Mouse (Mus musculus): ENCODE results near the gene Xdh. TPM values are rescaled to one million over a fixed set of nuclear protein-coding genes. Genes with fewer than 3 reads are reported as not detected.

The Xdh gene
- polyA plus RNA-seq, 1 experiment from 2014 or later, result 0.28 TPM

- Histone ChIP-seq H3K27ac (ENCODE audit: low read depth, low read length) (no peak overlapping the region), H3K4me1 (ENCODE audit: control insufficient read depth, insufficient read depth, low read depth, low read length) (no peaks in the 10 kb centered on the region)
- no peak for ATAC-seq
These were observed 21.3 kb upstream of the Xdh start for GRCm38 (mm10) chr17:73971291-73971690.

GRCm38 (mm10) chr17:73970361-73971027, 20.5 kb upstream of the Xdh start:
- 72% methylated on average over 3 of the region's 3 CpGs for WGBS
- Histone ChIP-seq H3K27me3 (replicated peaks; ENCODE audit: control insufficient read depth, insufficient read depth, low read length) (no peaks in the 10 kb centered on the region), H3K9me3 (ENCODE audit: control insufficient read depth, low read length) (no peaks in the 10 kb centered on the region), H3K4me3 (ENCODE audit: low read length) (no peak overlapping the region), H3K36me3 (ENCODE audit: control insufficient read depth, insufficient read depth, low read length) (no peaks in the 10 kb centered on the region), H3K27ac (ENCODE audit: low read depth, low read length) (no peak overlapping the region), H3K9ac (ENCODE audit: low read depth, low read length) (no peak overlapping the region), H3K4me2 (ENCODE audit: low read length) (no peak overlapping the region), H3K4me1 (ENCODE audit: control insufficient read depth, insufficient read depth, low read depth, low read length) (no peaks in the 10 kb centered on the region)
- no peak for ATAC-seq

More at GRCm38 (mm10) chr17:73971291-73971690, 21.3 kb upstream of the Xdh start:
- Histone ChIP-seq H3K9ac (ENCODE audit: low read depth, low read length) (no peak overlapping the region), H3K4me2 (ENCODE audit: low read length) (no peak overlapping the region), H3K4me3 (ENCODE audit: low read length) (no peak overlapping the region), H3K27me3 (replicated peaks; ENCODE audit: control insufficient read depth, insufficient read depth, low read length) (no peaks in the 10 kb centered on the region), H3K9me3 (ENCODE audit: control insufficient read depth, low read length) (no peaks in the 10 kb centered on the region), H3K36me3 (ENCODE audit: control insufficient read depth, insufficient read depth, low read length) (no peaks in the 10 kb centered on the region)
- WGBS, result 73% methylated on average over 4 of the region's 4 CpGs

- H3K27ac ChIP-seq (ENCODE audit: low read depth, low read length), result no peak overlapping the region
- no peaks in the 10 kb centered on the region for H3K4me1 ChIP-seq (ENCODE audit: control insufficient read depth, insufficient read depth, low read depth, low read length)
- H3K4me3 ChIP-seq (ENCODE audit: low read length), result no peak overlapping the region
- no peaks in the 10 kb centered on the region for H3K9me3 ChIP-seq (ENCODE audit: control insufficient read depth, low read length)
- no peak for ATAC-seq
- WGBS, result 90% methylated on average over 9 of the region's 9 CpGs
- no peak overlapping the region for H3K4me2 ChIP-seq (ENCODE audit: low read length)
- H3K9ac ChIP-seq (ENCODE audit: low read depth, low read length), result no peak overlapping the region
- H3K27me3 ChIP-seq (replicated peaks; ENCODE audit: control insufficient read depth, insufficient read depth, low read length), result no peaks in the 10 kb centered on the region
- no peaks in the 10 kb centered on the region for H3K36me3 ChIP-seq (ENCODE audit: control insufficient read depth, insufficient read depth, low read length)
These were observed 14.9 kb upstream of the Xdh start for GRCm38 (mm10) chr17:73964856-73965255.

GRCm38 (mm10) chr17:73962628-73963043, 12.6 kb upstream of the Xdh start:
- no peak overlapping the region for H3K4me3 ChIP-seq (ENCODE audit: low read length)
- H3K9ac ChIP-seq (ENCODE audit: low read depth, low read length), result no peak overlapping the region
- no peaks in the 10 kb centered on the region for H3K4me1 ChIP-seq (ENCODE audit: control insufficient read depth, insufficient read depth, low read depth, low read length)
- no peak overlapping the region for H3K27ac ChIP-seq (ENCODE audit: low read depth, low read length)
- 54% methylated on average over 2 of the region's 2 CpGs for WGBS
- ATAC-seq, result no peak
- H3K36me3 ChIP-seq (ENCODE audit: control insufficient read depth, insufficient read depth, low read length), result no peaks in the 10 kb centered on the region
- no peaks in the 10 kb centered on the region for H3K27me3 ChIP-seq (replicated peaks; ENCODE audit: control insufficient read depth, insufficient read depth, low read length)
- H3K9me3 ChIP-seq (ENCODE audit: control insufficient read depth, low read length), result no peaks in the 10 kb centered on the region
- H3K4me2 ChIP-seq (ENCODE audit: low read length), result no peak overlapping the region

- H3K36me3 ChIP-seq (ENCODE audit: control insufficient read depth, insufficient read depth, low read length), result no peaks in the 10 kb centered on the region
- 83% methylated on average over 1 of the region's 1 CpGs for WGBS
- no peak overlapping the region for H3K4me2 ChIP-seq (ENCODE audit: low read length)
These were observed 11.9 kb upstream of the Xdh start for GRCm38 (mm10) chr17:73961801-73962403.

GRCm38 (mm10) chr17:73960745-73961144, 10.7 kb upstream of the Xdh start:
- no peak overlapping the region for H3K4me2 ChIP-seq (ENCODE audit: low read length)
- no peak overlapping the region for H3K27ac ChIP-seq (ENCODE audit: low read depth, low read length)
- no peaks in the 10 kb centered on the region for H3K4me1 ChIP-seq (ENCODE audit: control insufficient read depth, insufficient read depth, low read depth, low read length)
- no peaks in the 10 kb centered on the region for H3K27me3 ChIP-seq (replicated peaks; ENCODE audit: control insufficient read depth, insufficient read depth, low read length)
- H3K36me3 ChIP-seq (ENCODE audit: control insufficient read depth, insufficient read depth, low read length), result no peaks in the 10 kb centered on the region
- WGBS, result 89% methylated on average over 4 of the region's 4 CpGs
- H3K9me3 ChIP-seq (ENCODE audit: control insufficient read depth, low read length), result no peaks in the 10 kb centered on the region
- H3K4me3 ChIP-seq (ENCODE audit: low read length), result no peak overlapping the region
- H3K9ac ChIP-seq (ENCODE audit: low read depth, low read length), result no peak overlapping the region
- ATAC-seq, result no peak

More at GRCm38 (mm10) chr17:73961801-73962403, 11.9 kb upstream of the Xdh start:
- no peak overlapping the region for H3K27ac ChIP-seq (ENCODE audit: low read depth, low read length)
- no peak overlapping the region for H3K4me3 ChIP-seq (ENCODE audit: low read length)
- no peaks in the 10 kb centered on the region for H3K27me3 ChIP-seq (replicated peaks; ENCODE audit: control insufficient read depth, insufficient read depth, low read length)
- H3K9ac ChIP-seq (ENCODE audit: low read depth, low read length), result no peak overlapping the region
- no peaks in the 10 kb centered on the region for H3K4me1 ChIP-seq (ENCODE audit: control insufficient read depth, insufficient read depth, low read depth, low read length)
- H3K9me3 ChIP-seq (ENCODE audit: control insufficient read depth, low read length), result no peaks in the 10 kb centered on the region
- ATAC-seq, result no peak

GRCm38 (mm10) chr17:73952103-73952521, 2.1 kb upstream of the Xdh start:
- Histone ChIP-seq H3K9me3 (ENCODE audit: control insufficient read depth, low read length) (no peaks in the 10 kb centered on the region), H3K4me3 (ENCODE audit: low read length) (no peak overlapping the region), H3K4me1 (ENCODE audit: control insufficient read depth, insufficient read depth, low read depth, low read length) (no peaks in the 10 kb centered on the region), H3K27me3 (replicated peaks; ENCODE audit: control insufficient read depth, insufficient read depth, low read length) (no peaks in the 10 kb centered on the region), H3K9ac (ENCODE audit: low read depth, low read length) (no peak overlapping the region), H3K4me2 (ENCODE audit: low read length) (no peak overlapping the region), H3K27ac (ENCODE audit: low read depth, low read length) (no peak overlapping the region), H3K36me3 (ENCODE audit: control insufficient read depth, insufficient read depth, low read length) (no peaks in the 10 kb centered on the region)
- no peak for ATAC-seq
- 84% methylated on average over 4 of the region's 4 CpGs for WGBS

- no peak for ATAC-seq
- Histone ChIP-seq H3K9me3 (ENCODE audit: control insufficient read depth, low read length) (no peaks in the 10 kb centered on the region), H3K4me2 (ENCODE audit: low read length) (no peak overlapping the region), H3K36me3 (ENCODE audit: control insufficient read depth, insufficient read depth, low read length) (no peaks in the 10 kb centered on the region), H3K4me3 (ENCODE audit: low read length) (no peak overlapping the region), H3K27me3 (replicated peaks; ENCODE audit: control insufficient read depth, insufficient read depth, low read length) (no peaks in the 10 kb centered on the region), H3K27ac (ENCODE audit: low read depth, low read length) (no peak overlapping the region), H3K9ac (ENCODE audit: low read depth, low read length) (no peak overlapping the region), H3K4me1 (ENCODE audit: control insufficient read depth, insufficient read depth, low read depth, low read length) (no peaks in the 10 kb centered on the region)
- WGBS, result 86% methylated on average over 5 of the region's 5 CpGs
These were observed 974 bp upstream of the Xdh start for GRCm38 (mm10) chr17:73950970-73951369.

GRCm38 (mm10) chr17:73949498-73949897, 498 bp downstream of the Xdh start:
- peak; percentile 50; the same call in 1 of the 2 replicates for ATAC-seq
- WGBS, result 68% methylated on average over 4 of the region's 4 CpGs

More at GRCm38 (mm10) chr17:73949498-73949897, 498 bp downstream of the Xdh start:
- Histone ChIP-seq H3K27me3 (replicated peaks; ENCODE audit: control insufficient read depth, insufficient read depth, low read length) (no peaks in the 10 kb centered on the region), H3K4me3 (ENCODE audit: low read length) (no peak overlapping the region), H3K36me3 (ENCODE audit: control insufficient read depth, insufficient read depth, low read length) (no peaks in the 10 kb centered on the region), H3K4me1 (ENCODE audit: control insufficient read depth, insufficient read depth, low read depth, low read length) (no peaks in the 10 kb centered on the region), H3K9ac (ENCODE audit: low read depth, low read length) (no peak overlapping the region), H3K9me3 (ENCODE audit: control insufficient read depth, low read length) (no peaks in the 10 kb centered on the region), H3K27ac (ENCODE audit: low read depth, low read length) (no peak overlapping the region), H3K4me2 (ENCODE audit: low read length) (no peak overlapping the region)
